Mouse (Mus musculus): ENCODE data around the gene Gm20388. TPM values are rescaled to one million over a fixed set of nuclear protein-coding genes. Genes with fewer than 3 reads are reported as not detected.

Gm20388 gene
- polyA plus RNA-seq, 2 experiments: 8.5 TPM; not detected in 1

GRCm38 (mm10) chr8:121174721-121175539 lies 1264.3 kb downstream of the Gm20388 start:
- ATAC-seq (ENCODE audit: insufficient read depth) (no peak), DNase-seq (ENCODE audit: low read depth in 3 of 3, low spot score in 3 of 3) (no peak)
- no peaks in the 10 kb centered on the region for H3K36me3 ChIP-seq (replicated peaks; ENCODE audit: control insufficient read depth, insufficient read depth, low read depth)
- 65% methylated on average over 30 of the region's 30 CpGs for WGBS (ENCODE audit: insufficient replicate concordance)
- no peak overlapping the region for H3K27ac ChIP-seq
- H3K27me3 ChIP-seq (ENCODE audit: control insufficient read depth, insufficient read depth, low read length): no peaks in the 10 kb centered on the region
- no peak for TF ChIP-seq CTCF (IDR thresholded peaks at IDR 0.05; ENCODE audit: low read depth)
- no peak for TF ChIP-seq EP300 (IDR thresholded peaks at IDR 0.05; ENCODE audit: low read depth)
- H3K9ac ChIP-seq (replicated peaks): no peak overlapping the region
- no peak overlapping the region for H3K4me3 ChIP-seq (ENCODE audit: insufficient read depth in 1 of 2, low read depth in 2 of 2, low read length in 2 of 2)
- H3K4me1 ChIP-seq (replicated peaks; ENCODE audit: control insufficient read depth in 2 of 2, insufficient read depth in 2 of 2, low read length in 1 of 2): 0 out of 4 replicates have a peak, but pooled peaks cover 0 to 5% of the 10 kb centered on the region in 2 experiments
- no peaks in the 10 kb centered on the region for H3K9me3 ChIP-seq (ENCODE audit: control insufficient read depth, low read length)
- H3K4me2 ChIP-seq (ENCODE audit: low read depth): no peak overlapping the region

- Histone ChIP-seq H3K27me3 (ENCODE audit: control insufficient read depth, insufficient read depth, low read length) (no peaks in the 10 kb centered on the region), H3K27ac (no peak overlapping the region), H3K9ac (replicated peaks) (no peak overlapping the region), H3K9me3 (ENCODE audit: control insufficient read depth, low read length) (no peaks in the 10 kb centered on the region), H3K36me3 (replicated peaks; ENCODE audit: control insufficient read depth, insufficient read depth, low read depth) (no peaks in the 10 kb centered on the region), H3K4me2 (ENCODE audit: low read depth) (no peak overlapping the region), H3K4me3 (ENCODE audit: insufficient read depth in 1 of 2, low read depth in 2 of 2, low read length in 2 of 2) (no peak overlapping the region), H3K4me1 (replicated peaks; ENCODE audit: control insufficient read depth in 2 of 2, insufficient read depth in 2 of 2, low read length in 1 of 2) (0 out of 4 replicates have a peak, but pooled peaks cover 0 to 1% of the 10 kb centered on the region in 2 experiments)
- WGBS (ENCODE audit: insufficient replicate concordance): 56% methylated on average over 8 of the region's 8 CpGs
- ATAC-seq (ENCODE audit: insufficient read depth) (no peak), DNase-seq (ENCODE audit: low read depth in 3 of 3, low spot score in 3 of 3) (no peak)
- no peak for TF ChIP-seq CTCF (IDR thresholded peaks at IDR 0.05; ENCODE audit: low read depth)
- no peak for TF ChIP-seq EP300 (IDR thresholded peaks at IDR 0.05; ENCODE audit: low read depth)
These were observed 1265.0 kb downstream of the Gm20388 start for GRCm38 (mm10) chr8:121175540-121176090.

GRCm38 (mm10) chr8:121176291-121176690 lies 1265.7 kb downstream of the Gm20388 start:
- TF ChIP-seq CTCF (IDR thresholded peaks at IDR 0.05; ENCODE audit: low read depth) (no peak), EP300 (IDR thresholded peaks at IDR 0.05; ENCODE audit: low read depth) (no peak)
- WGBS (ENCODE audit: insufficient replicate concordance): 2% methylated on average over 3 of the region's 3 CpGs
- peak in 1 of 3 experiments; percentile 4 for DNase-seq (ENCODE audit: low read depth in 3 of 3, low spot score in 3 of 3)
- Histone ChIP-seq H3K4me1 (replicated peaks; ENCODE audit: control insufficient read depth in 2 of 2, insufficient read depth in 2 of 2, low read length in 1 of 2) (no peaks in the 10 kb centered on the region), H3K9ac (replicated peaks) (no peak overlapping the region), H3K4me2 (ENCODE audit: low read depth) (no peak overlapping the region), H3K27ac (no peak overlapping the region), H3K9me3 (ENCODE audit: control insufficient read depth, low read length) (no peaks in the 10 kb centered on the region), H3K36me3 (replicated peaks; ENCODE audit: control insufficient read depth, insufficient read depth, low read depth) (no peaks in the 10 kb centered on the region), H3K4me3 (ENCODE audit: insufficient read depth in 1 of 2, low read depth in 2 of 2, low read length in 2 of 2) (no peak overlapping the region), H3K27me3 (ENCODE audit: control insufficient read depth, insufficient read depth, low read length) (no peaks in the 10 kb centered on the region)
- no peak for ATAC-seq (ENCODE audit: insufficient read depth)

- no peak overlapping the region for H3K27ac ChIP-seq
- 69% methylated on average over 21 of the region's 21 CpGs for WGBS (ENCODE audit: insufficient replicate concordance)
- no peak for ATAC-seq (ENCODE audit: insufficient read depth)
- H3K4me2 ChIP-seq (ENCODE audit: low read depth): no peak overlapping the region
- no peak for TF ChIP-seq EP300 (IDR thresholded peaks at IDR 0.05; ENCODE audit: low read depth)
- TF ChIP-seq CTCF (IDR thresholded peaks at IDR 0.05; ENCODE audit: low read depth): no peak
- H3K4me3 ChIP-seq (ENCODE audit: insufficient read depth in 1 of 2, low read depth in 2 of 2, low read length in 2 of 2): no peak overlapping the region
- no peak overlapping the region for H3K9ac ChIP-seq (replicated peaks)
- H3K4me1 ChIP-seq (replicated peaks; ENCODE audit: control insufficient read depth in 2 of 2, insufficient read depth in 2 of 2, low read length in 1 of 2): no peaks in the 10 kb centered on the region
- no peaks in the 10 kb centered on the region for H3K27me3 ChIP-seq (ENCODE audit: control insufficient read depth, insufficient read depth, low read length)
- H3K9me3 ChIP-seq (ENCODE audit: control insufficient read depth, low read length): no peaks in the 10 kb centered on the region
- DNase-seq (ENCODE audit: low read depth in 3 of 3, low spot score in 3 of 3): no peak
- no peaks in the 10 kb centered on the region for H3K36me3 ChIP-seq (replicated peaks; ENCODE audit: control insufficient read depth, insufficient read depth, low read depth)
These were observed 1270.0 kb downstream of the Gm20388 start for GRCm38 (mm10) chr8:121180474-121181284.

All from liver, embryonic 14.5 days (tissue).